Mouse (Mus musculus) liver, adult 2 months (tissue): ENCODE measurements around the gene Taok2. TPM values are rescaled to one million over a fixed set of nuclear protein-coding genes. Genes with fewer than 3 reads are reported as not detected.

Experiments used
- DNase-seq: peaks from one replicate; pipeline ENCODE4 v3.0.0-alpha.2; 2011; ENCODE audit warnings: low read depth, low spot score; ENCODE audit errors: extremely low read depth
- H3K27ac ChIP-seq: fragments of 200-500 bp; replicated peaks from 2 replicates; pipeline ENCODE4 v1.5.1; 2012; ENCODE audit warnings: low read depth, mild to moderate bottlenecking, control low read depth, inconsistent platforms, low read length; ENCODE audit not compliant: insufficient read depth
- H3K27me3 ChIP-seq: fragments of 200-500 bp; 2 replicates; pipeline ENCODE4 v1.6.1; 2012; ENCODE audit warnings: mild to moderate bottlenecking, moderate library complexity, low read length, inconsistent platforms; ENCODE audit not compliant: control insufficient read depth, insufficient read depth
- H3K36me3 ChIP-seq: fragments of 200-500 bp; 2 replicates; pipeline ENCODE4 v1.6.1; 2012; ENCODE audit warnings: low read length, inconsistent platforms; ENCODE audit not compliant: control insufficient read depth, insufficient read depth
- H3K4me1 ChIP-seq: fragments of 200-500 bp; 2 replicates; pipeline ENCODE4 v1.6.1; 2011; ENCODE audit warnings: low read length; ENCODE audit not compliant: control insufficient read depth, insufficient read depth
- H3K4me3 ChIP-seq: fragments of 200-500 bp; 2 replicates; pipeline ENCODE4 v1.5.1; 2011; ENCODE audit warnings: low read depth, mild to moderate bottlenecking, control low read depth, low read length, moderate library complexity; ENCODE audit not compliant: insufficient read depth
- H3K79me2 ChIP-seq: fragments of 200-500 bp; 2 replicates; pipeline ENCODE4 v1.6.1; 2012; ENCODE audit warnings: inconsistent platforms, mild to moderate bottlenecking, low read length, moderate library complexity; ENCODE audit not compliant: control insufficient read depth, insufficient read depth
- H3K9ac ChIP-seq: fragments of 200-500 bp; 2 replicates; pipeline ENCODE4 v1.6.1; 2012; ENCODE audit warnings: low read depth, mild to moderate bottlenecking, control low read depth, inconsistent platforms, low read length
- CTCF ChIP-seq: fragments of 200-500 bp; IDR thresholded peaks from 2 replicates; pipeline ENCODE4 v1.5.1; 2011; ENCODE audit warnings: low read depth, low read length, control low read depth
- POLR2A ChIP-seq: fragments of 200-500 bp; IDR thresholded peaks from 2 replicates; pipeline ENCODE4 v1.6.1; 2011; ENCODE audit warnings: low read length, control low read depth; ENCODE audit not compliant: insufficient read depth; ENCODE audit errors: extremely low read depth
- WGBS: fragments of 180-500 bp; shearing (Covaris S2); methylation state at CpG from one replicate; pipeline ENCODE4 v1.1.7; 2018; 5-methylcytosine and 5-hydroxymethylcytosine counted together
- polyA plus RNA-seq: library from polyadenylated mRNA; depleted of rRNA; stranded (reverse); fragments of >200 nt; gene quantifications from 2 replicates; pipeline ENCODE4 v1.2.3, GENCODE M21; 2012
- total RNA-seq: library from RNA; depleted of rRNA; stranded (reverse); fragments of >200 nt; gene quantifications from 2 replicates; pipeline ENCODE4 v1.2.3, GENCODE M21; 2014

The Taok2 gene
- total and polyA plus RNA-seq, 2 experiments, result 21.7 to 42.7 TPM

- H3K4me1 ChIP-seq, result no peaks in the 10 kb centered on the region
- no peaks in the 10 kb centered on the region for H3K36me3 ChIP-seq
- H3K27me3 ChIP-seq, result peaks cover 18% of the 10 kb centered on the region
- H3K27ac ChIP-seq, result no peak overlapping the region
- H3K9ac ChIP-seq, result no peak overlapping the region
- no peak overlapping the region for H3K4me3 ChIP-seq
- DNase-seq, result no peak
- TF ChIP-seq CTCF, result no peak
- no peak for TF ChIP-seq POLR2A
- WGBS, result 49% methylated on average over 6 of the region's 6 CpGs
- no peaks in the 10 kb centered on the region for H3K79me2 ChIP-seq
Observed at GRCm38 (mm10) chr7:126850161-126850560, 34.3 kb downstream of the Taok2 start.

- Histone ChIP-seq H3K4me1 (no peaks in the 10 kb centered on the region), H3K27ac (no peak overlapping the region), H3K36me3 (no peaks in the 10 kb centered on the region), H3K27me3 (peaks cover 18% of the 10 kb centered on the region), H3K9ac (no peak overlapping the region), H3K4me3 (no peak overlapping the region), H3K79me2 (no peaks in the 10 kb centered on the region)
- DNase-seq, result no peak
- no peak for TF ChIP-seq CTCF
- TF ChIP-seq POLR2A, result no peak
- WGBS, result 23% methylated on average over 10 of the region's 10 CpGs
Observed at GRCm38 (mm10) chr7:126848794-126849193, 35.7 kb downstream of the Taok2 start.

- Histone ChIP-seq H3K79me2 (no peaks in the 10 kb centered on the region), H3K4me1 (no peaks in the 10 kb centered on the region), H3K27me3 (peaks cover 18% of the 10 kb centered on the region), H3K9ac (0 out of 2 replicates have a peak overlapping the region, but pooled peaks have one; percentile 13), H3K27ac (no peak overlapping the region), H3K36me3 (no peaks in the 10 kb centered on the region), H3K4me3 (peak overlapping the region; percentile 16; the same call in 1 of the 2 replicates)
- 4% methylated on average over 65 of the region's 74 CpGs for WGBS
- DNase-seq, result no peak
- TF ChIP-seq POLR2A, result no peak
- TF ChIP-seq CTCF, result no peak
Observed at GRCm38 (mm10) chr7:126847421-126848398, 36.8 kb downstream of the Taok2 start.

- Histone ChIP-seq H3K27ac (no peak within 1 kb of the TSS), H3K4me1 (no peaks in the 10 kb centered on the region), H3K9ac (0 out of 2 replicates have a peak within 1 kb of the TSS, but pooled peaks have one; percentile 13), H3K4me3 (peak within 1 kb of the TSS; percentile 16; the same call in 1 of the 2 replicates), H3K27me3 (peaks cover 18% of the 10 kb centered on the region), H3K36me3 (no peaks in the 10 kb centered on the region), H3K79me2 (no peaks in the 10 kb centered on the region)
- no peak for DNase-seq
- TF ChIP-seq CTCF (no peak), POLR2A (no peak)
- WGBS, result 52% methylated on average over 4 of the region's 4 CpGs
Observed at GRCm38 (mm10) chr7:126847116-126847420, 37.4 kb downstream of the Taok2 start, which contains the start of gene Doc2a. Gene Doc2a, plus strand, starts transcription at chr7:126847416.

- no peak overlapping the region for H3K27ac ChIP-seq
- no peak for DNase-seq
- H3K27me3 ChIP-seq, result peaks cover 18% of the 10 kb centered on the region
- no peak for TF ChIP-seq POLR2A
- TF ChIP-seq CTCF, result no peak
- no peaks in the 10 kb centered on the region for H3K4me1 ChIP-seq
- H3K36me3 ChIP-seq, result no peaks in the 10 kb centered on the region
- H3K4me3 ChIP-seq, result no peak overlapping the region
- H3K9ac ChIP-seq, result no peak overlapping the region
- no peaks in the 10 kb centered on the region for H3K79me2 ChIP-seq
- 97% methylated on average over 2 of the region's 2 CpGs for WGBS
Observed at GRCm38 (mm10) chr7:126845516-126845915, 39.0 kb downstream of the Taok2 start.

GRCm38 (mm10) chr7:126843276-126843675, 41.2 kb downstream of the Taok2 start:
- Histone ChIP-seq H3K27ac (no peak overlapping the region), H3K4me1 (no peaks in the 10 kb centered on the region), H3K4me3 (no peak overlapping the region), H3K36me3 (no peaks in the 10 kb centered on the region), H3K27me3 (peaks cover 12% of the 10 kb centered on the region), H3K9ac (no peak overlapping the region), H3K79me2 (no peaks in the 10 kb centered on the region)
- DNase-seq, result no peak
- no peak for TF ChIP-seq CTCF
- TF ChIP-seq POLR2A, result no peak
- WGBS, result 85% methylated on average over 9 of the region's 9 CpGs
